Mouse (Mus musculus) liver, adult 2 months (tissue): ENCODE results near the gene Dis3l2.

Experiments used
- CTCF ChIP-seq: fragments of 200-500 bp; IDR thresholded peaks from 2 replicates; pipeline ENCODE4 v1.5.1; 2011; ENCODE audit warnings: low read depth, low read length, control low read depth
- POLR2A ChIP-seq: fragments of 200-500 bp; IDR thresholded peaks from 2 replicates; pipeline ENCODE4 v1.6.1; 2011; ENCODE audit warnings: low read length, control low read depth; ENCODE audit not compliant: insufficient read depth; ENCODE audit errors: extremely low read depth

DNA sequence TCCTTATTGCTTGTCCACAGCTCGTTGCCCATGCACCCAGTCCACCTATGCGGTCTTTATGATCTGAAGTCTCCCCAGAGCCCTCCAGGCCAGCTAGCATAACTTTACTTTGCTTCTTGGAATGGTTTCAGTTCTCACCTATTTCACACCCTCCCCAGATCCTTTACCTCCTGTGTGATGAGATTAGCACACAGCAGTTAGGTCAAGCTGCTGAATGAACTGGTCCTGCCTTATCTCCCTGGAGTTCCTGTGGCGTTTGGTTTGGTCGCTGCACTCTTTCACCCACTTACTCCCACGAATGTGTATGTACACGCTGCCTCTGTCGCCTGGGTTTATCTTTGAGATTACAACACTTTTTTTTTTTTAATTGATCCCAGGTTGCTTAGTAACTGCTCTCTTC lies 3.2 kb upstream of the Dis3l2 start:
- no peak for TF ChIP-seq POLR2A
- no peak for TF ChIP-seq CTCF
